Mouse (Mus musculus) G1E-ER4 (cell line): ENCODE data around the gene Med13l. TPM values are rescaled to one million over a fixed set of nuclear protein-coding genes. Genes with fewer than 3 reads are reported as not detected.

ENCODE experiments used
- GATA1 ChIP-seq: IDR thresholded peaks from one replicate; pipeline ENCODE4 v1.8.0; 2012; ENCODE audit warnings: low read length, inconsistent platforms
- polyA plus RNA-seq: library from polyadenylated mRNA; stranded (reverse); fragments of >175 nt; gene quantifications from 2 replicates; pipeline ENCODE4 v1.2.3, GENCODE M21; 2012

Gene Med13l
- polyA plus RNA-seq, 1 experiment: 4.9 TPM

DNA sequence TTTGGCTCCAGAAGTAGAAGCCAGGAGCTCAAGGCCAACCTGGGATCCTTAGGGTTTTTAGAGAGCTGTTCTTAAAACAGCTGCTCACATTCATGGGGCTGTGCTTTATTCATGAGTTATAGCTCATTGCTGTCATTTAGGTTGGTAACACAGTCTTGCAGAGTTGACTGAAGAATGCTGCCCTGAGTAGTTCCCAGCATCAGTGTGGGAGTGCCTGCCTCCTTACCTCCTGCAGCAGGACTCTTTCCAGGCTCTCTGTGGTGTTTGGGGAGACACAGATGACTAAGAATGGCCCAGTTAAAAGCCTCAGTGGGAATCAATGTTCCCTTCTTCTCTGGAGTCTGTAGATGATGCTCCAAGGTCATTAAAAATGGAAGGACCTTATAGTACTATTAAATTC, 111.6 kb downstream of the Med13l start:
- no peak for TF ChIP-seq GATA1

DNA sequence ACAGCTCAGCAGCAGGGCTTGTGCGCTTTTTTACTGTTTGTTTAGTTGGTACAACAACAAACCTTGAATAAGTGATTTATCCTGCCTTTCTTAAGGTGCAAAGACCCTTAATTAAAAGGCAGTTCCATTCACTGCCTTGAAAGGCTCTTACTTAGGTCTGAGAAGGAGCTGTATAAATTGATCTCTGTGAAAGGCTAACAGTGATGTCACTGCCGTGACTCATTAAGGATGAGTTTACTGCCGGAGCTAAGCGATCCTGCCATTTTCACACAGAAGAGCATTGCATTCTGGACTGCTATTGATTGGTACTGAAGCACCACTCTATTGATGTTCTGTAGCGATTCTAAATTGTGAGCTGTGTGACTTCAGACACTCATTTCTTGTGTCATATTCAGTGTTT, 113.4 kb downstream of the Med13l start:
- no peak for TF ChIP-seq GATA1

- TF ChIP-seq GATA1: no peak
Observed at GRCm38 (mm10) chr5:118674321-118674720, 113.8 kb downstream of the Med13l start.

GRCm38 (mm10) chr5:118675697-118676096, 115.2 kb downstream of the Med13l start:
- TF ChIP-seq GATA1: no peak

DNA sequence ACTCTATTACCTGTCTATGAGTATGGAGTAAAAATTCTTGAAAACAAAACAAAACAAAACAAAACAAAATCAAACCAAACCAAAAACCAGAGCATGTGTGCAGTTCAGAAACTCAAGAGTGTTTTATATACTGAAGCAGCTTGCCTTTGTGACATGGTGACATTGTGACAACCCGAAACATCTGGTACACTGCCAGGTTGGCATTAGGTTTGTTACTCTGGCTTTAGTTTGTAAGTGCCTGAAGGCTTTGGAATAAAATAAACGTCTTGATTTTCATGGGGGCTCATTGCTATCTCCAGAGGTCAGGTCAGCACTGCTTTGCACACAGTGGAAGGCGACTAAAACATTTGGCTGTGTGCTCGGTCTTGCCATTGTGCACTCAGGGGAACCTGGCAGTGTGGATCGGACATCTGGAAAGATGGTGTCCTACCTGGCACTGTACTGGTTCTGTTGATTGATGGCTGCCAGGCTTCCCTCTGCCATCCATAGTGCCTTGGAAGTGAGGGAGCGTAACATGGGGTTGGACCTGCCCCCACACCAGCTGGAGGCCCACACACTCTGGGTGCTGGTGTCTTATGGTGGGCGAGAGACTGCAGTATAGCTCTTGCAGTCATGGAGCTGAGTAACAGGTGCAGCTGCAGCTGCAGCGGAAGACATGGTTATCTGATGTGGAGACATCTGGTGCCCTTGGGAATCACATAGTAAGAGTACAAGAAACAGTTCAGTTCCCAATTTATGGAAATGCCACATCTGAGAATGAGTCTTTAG, 115.9 kb downstream of the Med13l start:
- TF ChIP-seq GATA1: no peak

GRCm38 (mm10) chr5:118679283-118679835, 118.9 kb downstream of the Med13l start:
- TF ChIP-seq GATA1: no peak

GRCm38 (mm10) chr5:118680853-118681252, 120.4 kb downstream of the Med13l start:
- no peak for TF ChIP-seq GATA1

- no peak for TF ChIP-seq GATA1
Observed at GRCm38 (mm10) chr5:118682007-118682406, 121.5 kb downstream of the Med13l start.

GRCm38 (mm10) chr5:118685145-118685544, 124.7 kb downstream of the Med13l start:
- TF ChIP-seq GATA1: no peak

DNA sequence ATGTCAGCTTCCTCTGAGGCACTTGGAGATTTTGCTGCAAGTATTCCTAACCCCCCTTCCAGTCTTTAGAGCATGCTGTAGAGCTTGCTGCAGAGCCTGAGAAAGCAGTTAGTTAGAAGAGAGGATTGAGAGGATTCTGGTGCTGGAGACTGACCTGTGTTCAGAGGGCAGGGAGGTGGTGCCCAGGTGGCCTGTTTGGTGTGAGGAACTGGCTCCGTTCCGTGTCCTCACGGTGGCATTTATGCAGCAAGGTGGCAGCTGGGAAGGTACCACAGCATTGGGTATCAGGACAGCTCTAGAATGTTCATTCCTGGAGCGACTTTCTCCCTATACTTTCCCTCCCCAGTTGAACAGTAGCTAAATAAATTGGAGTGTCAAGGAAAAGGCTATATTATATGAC, 125.5 kb downstream of the Med13l start:
- TF ChIP-seq GATA1: no peak

DNA sequence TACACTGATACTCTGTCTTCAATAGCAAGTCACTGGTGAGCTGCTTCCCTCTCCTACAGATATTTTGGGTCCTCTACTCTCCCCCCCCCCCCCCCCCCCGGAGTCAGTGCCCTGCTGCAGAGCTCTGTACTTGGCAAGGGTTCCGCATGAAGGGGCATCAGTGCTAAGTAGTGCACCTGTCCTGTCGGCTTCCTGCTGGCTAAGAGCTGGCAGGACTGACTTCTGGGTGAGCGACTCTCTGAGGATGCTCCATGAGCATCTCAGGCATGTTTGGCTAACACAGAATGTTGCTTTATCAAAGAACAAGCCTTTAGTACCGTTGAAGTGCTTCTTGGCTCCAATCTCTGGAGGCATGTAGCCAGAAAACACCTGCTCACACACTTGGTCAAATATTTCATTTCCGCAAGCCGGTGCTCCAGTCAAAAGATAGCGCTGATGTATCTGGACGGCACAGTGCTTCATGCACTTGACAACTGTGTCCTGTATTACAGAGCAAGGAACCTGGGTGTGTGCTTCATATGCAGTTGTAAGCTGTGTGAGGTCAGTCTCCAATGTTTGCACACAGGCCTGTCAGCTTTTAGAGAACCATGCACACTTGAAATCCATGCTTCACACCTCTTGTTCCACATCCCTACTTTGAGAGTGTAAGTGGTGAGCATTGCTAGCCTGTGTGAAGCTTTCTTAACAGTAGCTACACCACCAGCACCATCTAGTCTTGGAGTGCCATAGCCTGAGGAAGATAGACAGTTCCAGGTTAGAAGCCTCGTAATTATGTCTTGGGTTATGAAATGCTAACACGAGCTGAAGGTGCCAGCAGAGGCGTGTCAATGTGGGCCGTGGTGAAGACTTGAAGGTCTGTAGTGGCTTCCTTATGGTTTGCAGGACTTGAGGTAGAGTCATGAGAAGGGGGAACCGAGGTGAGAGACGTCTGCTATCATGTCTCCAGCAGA, 128.7 kb downstream of the Med13l start:
- TF ChIP-seq GATA1: no peak

GRCm38 (mm10) chr5:118691025-118691709, 130.7 kb downstream of the Med13l start:
- TF ChIP-seq GATA1: no peak

GRCm38 (mm10) chr5:118691710-118692040, 131.2 kb downstream of the Med13l start:
- TF ChIP-seq GATA1: no peak

- TF ChIP-seq GATA1: no peak
Observed at GRCm38 (mm10) chr5:118693996-118694395, 133.5 kb downstream of the Med13l start.

DNA sequence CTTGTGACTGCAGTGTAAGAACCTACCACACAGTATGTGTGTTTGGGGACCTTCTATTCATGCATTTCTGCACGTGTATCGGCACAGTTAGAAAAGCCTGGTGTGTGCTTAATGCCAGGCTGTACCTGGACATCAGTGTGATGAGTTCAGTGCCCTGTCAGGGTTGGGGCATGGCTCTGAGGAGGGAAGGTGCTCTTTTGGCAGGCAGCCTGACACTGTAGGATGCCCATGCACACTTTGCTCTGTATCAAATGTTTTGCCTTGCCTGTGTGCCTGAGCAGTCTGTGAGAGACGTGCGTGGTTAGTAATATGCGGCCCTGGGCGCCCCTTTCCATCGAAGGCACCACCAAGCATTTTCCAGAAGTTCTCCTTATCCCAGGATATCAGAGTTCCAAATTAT, 136.6 kb downstream of the Med13l start:
- TF ChIP-seq GATA1: no peak

DNA sequence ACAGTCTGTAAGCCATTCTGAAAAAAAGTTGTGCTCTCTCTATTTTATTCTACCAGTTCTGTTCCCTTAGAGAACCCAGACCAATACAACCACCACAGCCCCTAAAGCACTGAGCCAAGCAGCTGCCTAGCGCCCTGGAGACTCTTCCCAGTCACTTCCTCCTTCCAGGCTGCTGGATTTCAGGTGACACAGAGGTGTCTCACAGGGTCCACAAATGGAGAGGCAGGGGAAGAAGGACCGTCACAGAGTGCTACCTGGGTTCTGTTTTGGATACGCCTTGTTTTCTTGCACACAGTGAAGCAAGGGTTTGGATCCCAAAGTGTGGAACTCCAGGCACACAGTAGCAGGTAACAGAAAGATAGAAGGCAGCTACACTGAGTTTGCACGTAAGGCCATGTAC, 140.5 kb downstream of the Med13l start:
- TF ChIP-seq GATA1: no peak
